Mouse (Mus musculus) megakaryocyte, embryonic 14.5 days (primary cell): ENCODE measurements around the gene Defa21.
"Not testable (repeated sequence)": the region's sequence is repeated elsewhere in the genome, so short reads cannot be mapped to it uniquely, and the experiment has no call there.

Experiments used
- FLI1 ChIP-seq: IDR thresholded peaks from 2 replicates; pipeline ENCODE4 v1.6.1; 2012; ENCODE audit warnings: low read length, inconsistent platforms, mixed read lengths
- GATA1 ChIP-seq: IDR thresholded peaks from 3 replicates; pipeline ENCODE4 v1.6.1; 2012; ENCODE audit warnings: mixed read lengths, low read length, inconsistent platforms, borderline replicate concordance

GRCm38 (mm10) chr8:20994042-20994441, 31.3 kb upstream of the Defa21 start:
- TF ChIP-seq GATA1, FLI1: not testable (repeated sequence)
